Mouse (Mus musculus) T-helper 1 cell (primary cell): ENCODE measurements around the gene Osm.

Experiments
- in situ Hi-C: fragments of 300-600 bp; cut with MboI, MseI; formaldehyde crosslinking; loops from one replicate; pipeline ENCODE4 v1.15.1; 2025; ENCODE audit warnings: high pct_unique_total_duplicates

Osm gene

GRCm38 (mm10) chr11:4235665-4236545 is at the start of gene Osm:
Gene Osm, plus strand, starts transcription at chr11:4236420.
- in situ Hi-C loops = no loop called here

GRCm38 (mm10) chr11:4186486-4187317 is 49.5 kb upstream of the Osm start, which contains the start of gene Tbc1d10a:
Gene Tbc1d10a, plus strand, starts transcription at chr11:4186789.
- in situ Hi-C loops = no loop called here

GRCm38 (mm10) chr11:4187318-4187700 is 48.9 kb upstream of the Osm start:
- in situ Hi-C loops = no loop called here

- in situ Hi-C loops = no loop called here
Observed at GRCm38 (mm10) chr11:4189182-4189581, 47.0 kb upstream of the Osm start.

GRCm38 (mm10) chr11:4190677-4191076 is 45.5 kb upstream of the Osm start:
- in situ Hi-C loops = no loop called here

GRCm38 (mm10) chr11:4192757-4193156 is 43.5 kb upstream of the Osm start:
- in situ Hi-C loops = no loop called here

GRCm38 (mm10) chr11:4193420-4193819 is 42.8 kb upstream of the Osm start:
- in situ Hi-C loops = no loop called here

- in situ Hi-C loops = no loop called here
Observed at GRCm38 (mm10) chr11:4195597-4196031, 40.6 kb upstream of the Osm start.

- in situ Hi-C loops = no loop called here
Observed at GRCm38 (mm10) chr11:4196636-4197035, 39.6 kb upstream of the Osm start.

GRCm38 (mm10) chr11:4197691-4198090 is 38.5 kb upstream of the Osm start:
- in situ Hi-C loops = no loop called here

- in situ Hi-C loops = no loop called here
Observed at GRCm38 (mm10) chr11:4201981-4202700, 34.1 kb upstream of the Osm start.

GRCm38 (mm10) chr11:4202995-4203704 is 33.1 kb upstream of the Osm start:
- in situ Hi-C loops = no loop called here

- in situ Hi-C loops = no loop called here
Observed at GRCm38 (mm10) chr11:4203705-4204074, 32.5 kb upstream of the Osm start.

GRCm38 (mm10) chr11:4205097-4205655 is 31.0 kb upstream of the Osm start:
- in situ Hi-C loops = no loop called here

GRCm38 (mm10) chr11:4205951-4206350 is 30.3 kb upstream of the Osm start:
- in situ Hi-C loops = no loop called here

GRCm38 (mm10) chr11:4206563-4206962 is 29.7 kb upstream of the Osm start:
- in situ Hi-C loops = no loop called here

GRCm38 (mm10) chr11:4207655-4208054 is 28.6 kb upstream of the Osm start:
- in situ Hi-C loops = no loop called here

- in situ Hi-C loops = no loop called here
Observed at GRCm38 (mm10) chr11:4209556-4209955, 26.7 kb upstream of the Osm start.

GRCm38 (mm10) chr11:4210786-4211185 is 25.4 kb upstream of the Osm start:
- in situ Hi-C loops = no loop called here

- in situ Hi-C loops = no loop called here
Observed at GRCm38 (mm10) chr11:4213107-4213506, 23.1 kb upstream of the Osm start.

- in situ Hi-C loops = no loop called here
Observed at GRCm38 (mm10) chr11:4214572-4214971, 21.6 kb upstream of the Osm start.
